Mouse (Mus musculus) G1E (cell line): ENCODE measurements around the gene Ccdc14.

Experiments
- CTCF ChIP-seq: IDR thresholded peaks from 2 replicates; pipeline ENCODE4 v1.5.1; 2012; ENCODE audit warnings: low read depth, low read length, inconsistent platforms, mixed read lengths
- GATA1 ChIP-seq: IDR thresholded peaks from 2 replicates; pipeline ENCODE4 v1.6.1; 2012; ENCODE audit warnings: borderline replicate concordance, low read length, inconsistent platforms, mixed read lengths
- GATA2 ChIP-seq: IDR thresholded peaks from 2 replicates; pipeline ENCODE4 v1.6.1; 2012; ENCODE audit warnings: low read depth, low read length, inconsistent platforms, borderline replicate concordance
- POLR2AphosphoS5 ChIP-seq: IDR thresholded peaks from 2 replicates; pipeline ENCODE4 v1.6.1; 2012; ENCODE audit warnings: low read depth, low read length, inconsistent platforms; ENCODE audit not compliant: insufficient replicate concordance
- TAL1 ChIP-seq: conservative IDR thresholded peaks from 2 replicates; pipeline ENCODE4 v1.6.1; 2012; ENCODE audit warnings: low read depth, low read length, inconsistent platforms, mixed read lengths

- TF ChIP-seq CTCF, result no peak
- no peak for TF ChIP-seq GATA1
- TF ChIP-seq POLR2AphosphoS5, result no peak
- no peak for TF ChIP-seq TAL1
- no peak for TF ChIP-seq GATA2
Measured at GRCm38 (mm10) chr16:34756991-34757390, 66.6 kb downstream of the Ccdc14 start.
